Mouse (Mus musculus) urinary bladder, postnatal 14 days (tissue): ENCODE measurements at regions not wholly inside any gene's neighbourhood (a gene's known extent, or its start where the extent isn't known, plus 50 kb on each side); places are given as distances from the start of the nearest gene placed in this dataset.

Source experiments
- DNase-seq: peaks from one replicate; pipeline ENCODE4 v3.0.0; 2021; ENCODE audit warnings: low spot score

DNA sequence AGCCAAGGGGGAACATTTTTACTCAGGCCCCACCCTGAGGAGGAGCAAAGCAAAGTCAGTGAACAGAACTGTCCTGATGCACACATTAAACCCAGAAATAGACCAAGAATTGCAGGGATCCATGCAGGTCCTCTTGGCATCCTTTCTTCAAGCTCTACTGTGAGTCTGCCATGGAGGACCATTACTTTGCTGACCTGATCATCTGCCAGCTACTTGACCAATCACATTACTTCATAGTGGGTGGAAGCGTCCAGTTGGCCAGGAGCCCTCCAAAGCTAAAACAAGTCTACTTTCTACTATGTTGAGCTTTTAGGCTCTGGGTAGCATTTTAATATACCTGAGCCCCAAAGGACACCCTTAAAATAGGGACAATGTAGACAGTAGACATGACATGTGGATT lies 98.6 kb upstream of the Lgalsl start:
- DNase-seq = no peak

DNA sequence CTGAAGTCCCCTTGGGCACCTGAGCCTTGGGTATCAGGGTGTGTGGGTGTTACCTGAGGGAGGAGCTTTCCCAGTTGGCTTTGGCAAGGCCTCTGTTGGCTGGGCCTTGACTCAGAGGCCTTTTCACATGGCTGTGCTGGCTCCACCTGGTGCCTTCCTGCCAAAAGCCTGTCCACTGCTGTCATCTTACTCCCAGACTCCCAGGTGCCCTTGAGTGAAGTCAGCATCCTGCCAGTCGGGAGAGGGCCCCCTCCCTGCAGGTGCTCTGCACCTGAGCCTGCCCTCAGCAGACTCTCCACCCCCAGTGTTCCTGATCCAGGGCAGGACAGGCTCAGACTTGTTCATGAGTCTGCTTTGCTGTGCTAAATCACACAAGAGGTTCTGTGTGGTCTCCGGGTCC lies 99.2 kb upstream of the Lgalsl start:
- DNase-seq = peak; percentile 40

DNA sequence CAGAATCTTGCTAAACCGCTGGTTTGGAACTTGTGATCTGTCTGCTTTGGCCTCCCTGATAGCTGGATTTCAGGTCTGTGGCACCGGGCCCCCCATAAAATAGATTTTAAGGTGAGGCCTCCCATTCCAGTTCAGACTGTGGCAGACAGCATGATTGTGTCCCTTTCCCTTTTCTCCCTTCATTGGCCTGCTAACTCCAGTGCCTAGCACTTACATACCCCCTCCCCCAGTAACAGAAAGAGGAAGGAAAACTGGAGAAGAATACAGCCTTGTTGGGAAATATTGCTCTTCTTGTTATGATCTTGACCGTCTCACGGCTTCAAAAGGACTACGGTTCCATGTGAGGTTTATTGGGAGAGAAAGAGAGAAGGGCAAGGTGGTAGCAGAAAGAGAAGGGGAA lies 99.7 kb upstream of the Lgalsl start:
- no peak for DNase-seq

DNA sequence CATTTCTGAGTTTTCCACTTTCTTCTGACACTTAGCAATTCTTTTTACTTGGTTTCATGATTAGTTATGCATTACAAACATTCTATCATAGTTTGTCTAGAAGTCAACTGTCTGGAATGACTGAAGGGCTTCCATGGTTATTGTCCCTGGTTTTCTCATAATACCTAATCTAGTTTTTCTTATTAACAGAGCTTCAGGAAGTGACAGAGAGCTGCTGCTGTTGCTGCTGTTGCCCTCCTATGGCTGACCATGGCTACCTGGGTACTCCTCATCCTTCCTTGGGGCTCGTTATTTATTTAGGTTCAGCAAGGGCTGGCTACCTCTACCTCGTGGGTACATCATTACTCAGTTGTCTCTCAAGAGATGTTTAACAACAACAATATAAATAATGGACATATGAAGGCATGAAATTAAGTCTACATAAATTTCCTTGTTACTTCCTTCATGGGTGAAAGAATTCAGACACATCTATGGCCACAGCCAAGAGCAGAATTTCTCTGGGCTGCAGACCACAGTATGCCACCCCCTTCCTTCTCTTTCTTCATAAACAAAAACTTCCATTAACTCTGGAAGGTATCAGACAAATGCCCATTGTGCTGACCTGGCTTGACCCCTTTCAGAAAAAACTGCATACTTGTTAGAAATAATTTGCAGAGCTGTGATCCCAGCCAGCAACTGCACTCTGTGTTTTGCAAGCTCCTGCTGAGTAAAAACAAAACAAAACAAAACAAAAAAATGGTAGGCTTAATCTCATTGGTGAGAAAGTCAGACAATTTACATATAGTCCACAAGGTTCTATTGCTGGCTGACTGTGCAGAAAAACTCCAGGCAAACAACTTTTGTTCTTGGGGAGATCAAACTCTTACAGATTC lies 103.6 kb upstream of the Lgalsl start:
- no peak for DNase-seq

DNA sequence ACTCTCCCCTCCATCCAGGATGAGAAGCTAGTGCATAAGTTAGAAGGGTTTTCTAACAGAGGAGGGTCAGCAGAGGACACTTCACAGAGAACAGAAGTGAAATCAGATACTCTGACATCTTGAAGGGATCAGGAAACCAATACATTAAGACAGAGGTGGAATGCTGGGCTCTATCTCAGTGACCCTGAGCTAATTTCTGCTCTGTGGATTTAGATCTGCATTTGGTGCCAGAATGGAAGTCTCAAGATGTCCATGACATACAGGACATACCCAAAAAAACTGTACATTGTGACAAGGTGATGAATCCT lies 104.2 kb upstream of the Lgalsl start:
- DNase-seq = no peak

DNA sequence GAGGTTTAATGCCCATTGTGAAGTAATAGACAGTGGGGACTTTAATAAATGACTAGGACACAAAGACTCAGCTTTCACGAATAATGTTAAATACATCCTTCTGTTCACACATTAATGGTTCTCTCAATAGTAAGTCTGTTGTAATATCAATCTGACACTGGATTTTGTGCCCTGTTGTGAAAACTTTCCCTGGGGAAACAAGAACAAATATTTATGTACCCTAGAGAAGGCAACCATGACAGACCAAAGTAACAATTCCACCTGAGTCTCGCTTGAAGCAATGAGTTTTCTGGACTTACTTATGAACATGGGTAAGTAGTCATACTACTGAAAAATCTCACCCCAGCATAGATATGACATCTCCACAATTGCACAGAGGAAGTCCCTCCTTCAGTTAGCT lies 105.1 kb upstream of the Lgalsl start:
- DNase-seq = no peak

DNA sequence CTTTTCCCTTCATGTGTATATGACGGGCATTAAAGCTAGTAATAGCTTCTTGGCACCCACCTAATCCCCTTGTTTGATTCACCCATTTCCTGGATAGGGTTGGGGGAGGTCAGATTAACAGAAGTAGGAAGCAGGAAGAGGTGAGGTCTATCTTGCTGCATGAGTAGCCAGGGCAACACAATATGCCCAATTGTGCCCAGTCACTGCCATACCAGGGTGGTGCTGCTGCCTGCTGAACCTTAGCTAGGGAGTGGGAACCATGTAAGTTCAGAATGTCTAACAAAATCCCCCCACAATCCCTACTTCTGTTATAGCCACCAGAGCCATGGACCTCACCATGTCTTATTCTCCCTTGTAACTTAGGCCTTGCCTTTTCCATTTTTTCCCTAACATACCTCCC lies 106.1 kb upstream of the Lgalsl start:
- DNase-seq = no peak

DNA sequence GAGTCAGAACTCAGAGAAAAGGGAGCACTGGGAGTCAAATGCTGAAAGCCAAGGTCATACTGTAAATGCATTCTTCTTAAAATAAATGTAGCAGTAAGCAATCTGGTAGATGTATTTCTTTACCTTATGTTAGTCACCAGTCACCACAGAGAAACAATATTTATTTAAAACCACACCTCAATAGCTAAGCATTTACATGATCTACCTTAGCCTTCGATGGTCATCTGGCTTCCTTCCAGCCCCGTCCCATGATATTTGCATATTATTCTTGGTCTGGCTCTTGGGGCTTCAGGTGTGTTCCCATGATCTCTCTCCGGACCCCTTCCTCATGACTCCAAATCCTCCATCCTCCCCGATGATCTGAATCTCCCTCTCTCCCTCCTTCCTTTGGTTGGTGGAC lies 107.1 kb upstream of the Lgalsl start:
- DNase-seq = peak; percentile 78

DNA sequence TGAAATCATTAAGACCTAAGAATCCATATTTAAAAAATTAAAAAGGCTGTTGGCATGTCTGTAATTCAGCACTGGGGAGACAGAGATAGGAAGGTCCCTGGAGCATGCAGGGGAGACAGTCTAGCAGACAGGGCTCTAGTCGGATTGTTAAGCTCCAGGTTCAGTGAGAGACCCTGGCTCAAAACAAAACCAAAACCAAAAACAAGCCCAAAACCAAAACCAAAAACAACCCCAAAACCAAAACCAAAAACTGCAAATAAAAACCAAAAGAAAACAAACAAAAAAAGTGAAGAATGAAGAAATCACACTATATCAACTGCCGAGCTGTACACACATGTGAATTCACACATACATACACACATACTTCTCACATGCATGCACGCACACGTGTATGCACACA lies 108.8 kb upstream of the Lgalsl start:
- DNase-seq = no peak

DNA sequence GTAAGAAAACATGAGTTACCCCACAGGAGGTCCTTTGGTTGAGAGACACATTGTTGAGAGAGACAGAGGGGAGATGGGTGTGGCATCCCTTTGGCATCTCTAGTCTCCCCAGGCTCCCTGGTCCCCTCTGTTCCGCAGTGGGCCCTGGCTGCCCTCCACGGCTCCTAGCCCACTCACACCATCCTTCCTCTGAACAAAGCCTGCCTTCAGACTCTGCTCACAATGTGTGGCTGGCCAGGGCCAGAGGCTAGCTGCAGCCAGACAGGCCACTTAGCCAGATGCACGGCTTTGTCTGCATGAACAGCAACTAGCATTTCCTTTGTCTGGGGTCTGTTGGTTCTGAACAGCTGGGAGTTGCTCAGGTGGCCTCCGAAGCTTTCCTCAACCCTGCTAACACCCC lies 110.7 kb upstream of the Lgalsl start:
- no peak for DNase-seq

DNA sequence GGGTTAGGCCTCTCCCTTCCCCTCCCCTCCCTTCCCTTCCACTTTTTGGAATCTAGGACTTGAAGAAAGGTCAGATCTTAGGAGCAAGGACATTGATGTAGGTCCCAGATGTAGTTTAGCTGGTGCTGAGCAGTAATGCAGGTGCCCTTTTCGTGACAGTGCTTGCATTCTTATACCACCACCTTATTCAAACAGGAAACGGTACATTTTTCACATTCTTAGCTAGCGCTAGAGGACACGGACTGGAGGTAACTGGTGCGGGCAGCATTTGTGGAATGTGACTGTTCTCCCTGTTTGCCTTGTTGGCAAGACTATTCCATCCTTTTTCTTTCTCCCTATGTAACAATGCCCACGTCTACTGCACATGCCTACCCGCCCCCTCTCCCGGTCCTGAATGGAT lies 124.7 kb upstream of the Lgalsl start:
- DNase-seq = peak; percentile 41

DNA sequence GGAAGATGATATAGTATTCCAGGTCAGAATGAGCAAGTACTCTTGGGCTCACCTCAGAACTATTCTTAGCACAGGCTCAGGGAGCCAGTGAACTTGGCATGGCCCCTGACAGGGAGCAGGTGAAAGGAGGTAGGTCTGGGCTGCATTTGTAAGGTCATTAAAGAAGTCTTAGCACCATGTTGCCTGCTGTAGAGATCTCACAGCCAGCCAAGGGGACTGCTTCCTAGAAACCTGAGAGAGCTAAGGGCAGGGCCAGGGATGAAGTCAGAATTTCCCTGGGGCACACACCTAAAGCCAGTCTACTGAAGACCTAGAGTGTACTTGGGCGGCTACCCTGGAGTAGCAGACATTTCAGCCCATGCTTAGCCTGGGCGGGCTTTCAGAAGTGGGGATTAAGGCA lies 126.9 kb upstream of the Lgalsl start:
- no peak for DNase-seq

DNA sequence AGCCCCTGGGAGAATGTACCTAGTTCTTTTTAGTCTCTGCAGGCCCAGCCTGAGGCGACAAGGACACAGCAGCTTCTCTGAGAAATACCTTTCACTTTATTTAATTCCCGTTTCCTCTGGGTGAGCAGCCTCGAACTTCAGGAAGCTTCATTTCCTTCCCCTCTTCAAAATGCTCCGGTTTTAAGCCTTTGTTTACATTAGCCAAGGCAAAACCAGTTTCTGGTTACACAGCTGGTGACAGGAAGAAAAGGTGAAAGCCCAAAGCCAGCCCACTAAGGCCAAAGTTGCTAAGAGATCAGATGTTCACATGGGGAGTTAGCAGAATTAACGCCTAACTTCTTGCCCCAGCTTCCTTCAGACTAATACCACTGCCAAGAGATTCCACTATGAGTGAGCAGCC lies 127.4 kb upstream of the Lgalsl start:
- DNase-seq = peak; percentile 22

DNA sequence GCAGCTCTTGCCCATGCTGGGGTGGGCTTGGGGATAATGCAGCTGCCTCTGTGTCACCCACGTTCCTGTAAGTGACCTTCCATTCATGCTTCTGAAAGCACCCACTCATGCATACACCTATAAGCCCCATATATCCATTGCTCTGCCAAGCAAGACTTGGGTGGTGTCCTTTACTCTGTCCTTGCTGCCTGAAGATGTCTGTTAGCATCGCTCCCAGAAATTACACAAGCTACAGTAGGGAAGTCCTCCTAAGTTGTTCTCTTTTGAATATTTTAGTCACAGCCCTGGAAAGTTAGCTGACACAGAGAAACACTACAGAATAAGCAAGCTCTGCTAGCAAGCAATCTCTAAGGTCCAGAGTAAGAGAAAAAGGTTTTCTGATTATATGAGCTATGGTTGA lies 129.2 kb upstream of the Lgalsl start:
- no peak for DNase-seq

DNA sequence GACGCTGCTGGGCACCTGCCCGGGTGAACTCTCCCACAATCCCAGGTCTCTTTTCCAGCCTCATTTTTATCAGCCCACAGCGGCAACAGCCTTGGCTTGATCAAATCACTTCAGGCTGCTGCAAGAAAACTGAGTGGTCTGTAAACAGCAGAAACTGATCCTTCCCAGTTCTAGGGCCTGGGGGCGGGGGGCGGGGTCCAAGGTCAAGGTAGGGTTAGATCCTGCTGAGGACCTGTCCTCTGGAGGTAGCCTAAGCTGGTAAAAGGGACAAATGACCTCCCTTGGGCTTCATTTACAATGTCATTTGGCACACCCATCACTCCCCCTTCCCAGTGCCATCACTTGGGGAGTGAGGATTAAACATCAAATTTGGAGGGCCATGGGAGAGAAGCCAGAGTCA lies 129.9 kb upstream of the Lgalsl start:
- no peak for DNase-seq

DNA sequence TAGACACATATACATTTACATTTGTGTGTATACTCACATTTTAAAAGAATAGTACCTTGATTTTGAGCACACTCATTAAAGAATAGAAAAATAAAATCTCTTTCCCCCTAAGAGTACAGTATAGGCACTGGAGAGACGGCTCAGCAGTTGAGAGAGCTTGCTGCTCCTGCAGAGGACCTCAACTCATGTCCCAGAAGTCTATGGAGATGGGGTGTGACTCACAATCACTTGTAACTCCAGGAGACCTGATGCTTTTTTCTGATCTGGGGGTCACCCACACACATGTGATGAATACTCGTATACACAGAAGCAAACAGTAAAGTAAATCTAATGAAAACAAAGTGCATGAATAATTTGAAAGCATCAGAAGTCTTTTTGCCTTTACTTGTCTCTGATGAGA lies 129.5 kb upstream of the Peli1 start:
- no peak for DNase-seq

DNA sequence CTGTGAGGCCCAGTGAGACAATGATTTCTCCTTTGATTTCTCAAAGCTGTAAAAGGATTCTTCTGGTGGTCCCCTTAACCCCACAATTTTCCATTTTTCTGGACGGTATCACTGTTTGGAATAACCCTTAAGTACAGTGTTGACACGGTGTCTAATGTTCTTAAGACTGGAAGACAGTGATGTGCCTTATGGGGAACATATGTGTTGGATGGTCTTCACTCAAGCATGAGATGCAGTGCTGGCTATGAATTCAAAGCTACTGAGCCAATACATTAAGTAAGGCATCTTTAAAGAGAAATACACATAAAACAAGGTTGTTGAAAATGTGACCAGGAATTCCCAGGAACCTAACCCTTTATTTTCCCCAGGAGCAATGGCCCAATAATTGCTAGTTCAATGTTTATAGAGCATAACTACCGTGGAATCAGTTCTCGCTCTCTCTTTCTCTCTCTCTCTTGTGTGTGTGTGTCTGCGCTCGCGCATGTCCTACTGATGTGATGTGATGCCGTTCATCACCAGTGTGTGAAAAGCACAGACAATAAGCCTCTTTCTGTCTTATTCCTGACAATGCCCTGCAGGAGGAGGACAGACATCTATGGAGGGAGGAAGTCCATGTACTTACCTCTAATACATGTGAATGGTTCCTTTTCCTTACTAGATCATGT lies 125.4 kb upstream of the Peli1 start:
- DNase-seq = no peak

DNA sequence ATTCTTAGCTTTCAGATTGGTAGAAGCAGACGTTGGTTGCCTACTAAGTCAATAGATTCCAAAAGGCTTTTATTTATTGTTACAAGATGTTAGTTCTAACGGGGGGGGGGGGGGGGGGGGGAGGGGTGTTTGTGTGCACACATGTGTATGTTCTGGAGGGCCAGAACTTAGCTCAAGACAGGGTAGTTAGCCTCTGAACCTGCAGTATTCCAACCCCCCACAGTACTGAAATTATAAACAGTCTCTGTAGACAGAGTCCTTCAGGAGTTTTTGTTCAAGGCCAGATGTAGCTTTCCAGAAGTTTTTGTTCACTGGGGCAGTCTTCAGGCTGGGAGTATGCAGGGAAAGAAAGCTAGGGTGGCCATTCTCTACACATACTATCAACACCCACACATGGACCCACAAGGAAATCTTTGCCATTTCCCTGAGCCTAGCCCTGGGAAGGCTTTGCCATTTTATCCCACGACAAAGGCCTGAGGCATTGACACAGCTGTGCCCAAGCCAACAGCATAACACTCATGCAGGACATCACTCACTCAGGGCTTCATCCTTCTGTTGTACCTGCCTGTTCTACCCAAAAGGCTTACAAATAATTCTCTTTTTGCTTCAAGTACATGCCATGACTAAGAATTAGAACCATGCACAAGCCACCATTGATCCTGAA lies 123.6 kb upstream of the Peli1 start:
- DNase-seq = no peak

DNA sequence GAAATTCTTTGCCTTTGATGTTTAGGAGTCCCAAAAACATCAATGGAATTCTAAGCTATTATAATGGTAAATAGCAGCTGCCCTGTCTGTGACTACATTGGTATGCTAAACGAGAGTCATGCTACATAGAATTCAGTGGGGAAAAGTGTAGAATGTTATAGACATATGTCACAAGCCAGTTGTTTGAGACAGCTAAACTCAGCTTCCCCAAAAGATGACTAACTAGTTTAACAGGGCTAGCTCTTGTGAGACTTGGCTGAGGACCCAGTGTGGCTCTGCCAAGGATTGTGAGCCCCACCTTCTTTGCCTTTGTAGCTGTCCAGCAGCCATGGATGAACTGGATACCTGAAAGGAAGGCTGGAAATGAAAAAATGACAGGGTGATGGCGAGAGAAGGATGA lies 122.8 kb upstream of the Peli1 start:
- DNase-seq = no peak

DNA sequence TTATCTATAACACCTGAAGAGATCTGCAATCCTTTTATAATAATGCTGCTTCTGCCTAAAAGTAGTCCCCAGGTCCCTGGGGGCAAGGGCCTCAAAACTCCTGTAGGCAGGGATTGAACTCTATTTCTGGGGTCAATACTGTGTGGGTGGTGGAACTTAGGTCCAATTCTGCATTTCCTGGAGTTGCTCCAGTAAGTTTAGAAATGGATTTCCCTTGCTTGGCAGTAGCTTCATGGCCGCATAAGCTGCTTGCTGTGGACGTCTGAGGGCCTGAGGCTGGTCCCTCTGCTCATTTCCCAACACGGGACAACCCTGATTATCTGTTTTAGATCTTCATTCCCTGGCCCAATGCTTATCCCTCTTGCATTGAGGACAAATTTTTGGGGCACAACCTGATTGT lies 118.0 kb upstream of the Peli1 start:
- DNase-seq = no peak

DNA sequence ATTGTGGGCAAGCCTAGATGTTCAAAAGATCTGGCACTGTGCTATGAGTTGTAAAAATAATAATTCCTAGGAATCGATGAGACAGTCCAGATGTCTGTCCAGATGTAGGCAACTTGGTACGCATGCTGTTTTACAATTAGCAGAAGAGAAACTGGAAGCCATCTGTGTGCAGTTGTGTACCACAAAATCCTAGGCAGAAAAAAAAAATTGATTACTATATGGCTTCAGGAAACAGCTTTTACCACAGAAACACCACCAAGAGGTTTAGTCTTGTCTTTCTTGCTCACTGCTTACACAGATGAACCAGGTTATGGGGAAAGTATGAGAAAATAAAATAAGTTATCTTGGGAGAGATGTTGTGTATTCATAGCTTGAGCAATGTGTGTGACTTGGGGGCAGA lies 109.5 kb upstream of the Peli1 start:
- DNase-seq = no peak

DNA sequence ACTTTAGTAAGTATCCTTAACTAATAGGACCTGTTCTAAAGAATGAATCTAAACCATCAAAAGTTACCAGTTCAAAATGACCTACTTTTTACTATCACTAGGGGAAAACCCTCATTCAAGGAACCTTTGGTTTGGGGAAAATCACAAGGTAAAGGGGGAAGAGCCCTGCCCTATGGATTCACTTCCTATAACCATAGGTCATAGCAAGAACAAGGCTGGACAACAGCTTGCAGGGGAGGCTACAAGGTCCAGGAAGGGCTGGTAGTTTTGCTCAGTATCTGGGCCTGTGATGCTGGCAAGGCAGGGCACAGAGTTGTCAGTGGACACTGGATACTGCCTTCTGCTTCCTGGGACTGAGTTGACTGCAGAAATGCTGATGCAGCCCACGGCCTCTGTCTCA lies 109.1 kb upstream of the Peli1 start:
- DNase-seq = no peak

DNA sequence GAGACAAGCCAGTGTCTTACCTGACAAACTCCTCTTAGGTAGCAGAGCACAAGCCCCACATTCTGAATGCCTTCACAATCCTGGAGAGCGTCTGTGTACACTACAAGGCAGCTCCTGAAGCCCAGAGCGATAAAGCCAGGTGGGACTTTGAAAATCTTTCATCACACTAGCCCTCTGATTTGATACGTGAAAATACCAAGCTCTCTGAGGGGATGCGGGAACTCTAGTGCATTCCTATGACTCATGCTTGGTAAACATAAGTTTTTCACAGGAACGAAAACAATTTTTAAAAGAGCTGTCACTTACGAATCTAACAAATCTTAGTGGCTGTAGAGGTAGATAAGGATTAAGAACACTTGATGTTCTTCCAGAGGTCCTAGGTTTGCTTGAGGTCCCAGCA lies 108.6 kb upstream of the Peli1 start:
- DNase-seq = no peak
